Mouse (Mus musculus) midbrain, embryonic 11.5 days (tissue): ENCODE data around the gene Dnajc24. TPM values are rescaled to one million over a fixed set of nuclear protein-coding genes. Genes with fewer than 3 reads are reported as not detected.
A peak's percentile ranks its signal among the peaks of the same experiment; 100 is the strongest.

Experiments used
- ATAC-seq: fragments of 200-750 bp; cut with Nextera tagmentation; 2 replicates; pipeline ENCODE4 v1.8.0; 2017; ENCODE audit warnings: moderate TSS enrichment, moderate library complexity; ENCODE audit not compliant: low FRiP score
- DNase-seq: peaks from one replicate; pipeline ENCODE4 v3.0.0; 2015; ENCODE audit warnings: low spot score; ENCODE audit errors: missing footprints
- H3K27ac ChIP-seq: fragments of 300-500 bp; sonication (generic); 2 replicates; pipeline ENCODE4 v1.5.1; 2014; ENCODE audit warnings: low read depth, low read length
- H3K27me3 ChIP-seq: fragments of 300-500 bp; sonication (generic); 2 replicates; pipeline ENCODE4 v1.6.1; 2014; ENCODE audit warnings: mild to moderate bottlenecking, low read length, moderate library complexity, mixed read lengths; ENCODE audit not compliant: control insufficient read depth, insufficient read depth
- H3K36me3 ChIP-seq: fragments of 300-500 bp; sonication (generic); 2 replicates; pipeline ENCODE4 v1.6.1; 2014; ENCODE audit warnings: mild to moderate bottlenecking, low read length, moderate library complexity, mixed read lengths; ENCODE audit not compliant: control insufficient read depth, insufficient read depth
- H3K4me1 ChIP-seq: fragments of 300-500 bp; sonication (generic); 2 replicates; pipeline ENCODE4 v1.6.1; 2014; ENCODE audit warnings: low read length; ENCODE audit not compliant: control insufficient read depth, insufficient read depth
- H3K4me2 ChIP-seq: fragments of 300-500 bp; sonication (generic); 2 replicates; pipeline ENCODE4 v1.6.1; 2014; ENCODE audit warnings: mild to moderate bottlenecking, moderate library complexity
- H3K4me3 ChIP-seq: fragments of 300-500 bp; sonication (generic); 2 replicates; pipeline ENCODE4 v1.5.1; 2014; ENCODE audit warnings: low read depth, low read length
- H3K9ac ChIP-seq: fragments of 300-500 bp; sonication (generic); 2 replicates; pipeline ENCODE4 v1.6.1; 2014; ENCODE audit warnings: low read length
- H3K9me3 ChIP-seq: fragments of 300-500 bp; sonication (generic); 2 replicates; pipeline ENCODE4 v1.6.1; 2016; ENCODE audit warnings: low read length; ENCODE audit not compliant: control insufficient read depth
- whole genome bisulfite sequencing: fragments of 180-500 bp; shearing (Covaris S2); extraction: QIAGEN DNeasy Blood & Tissue Kit; methylation state at CpG from one replicate; pipeline ENCODE4 v1.1.7; 2014; 5-methylcytosine and 5-hydroxymethylcytosine counted together
- polyA plus RNA-seq: library from polyadenylated mRNA; unstranded; fragments of >200 nt; fragmentation: Nextera tagmentation; extraction: Ambion mirVana; gene quantifications from 2 replicates; pipeline ENCODE4 v1.2.1, GENCODE M21; 2014

Dnajc24 gene
- polyA plus RNA-seq = 47.7 and 55.4 TPM in 2 replicates

- H3K27me3 ChIP-seq = no peaks in the 10 kb centered on the region
- H3K9me3 ChIP-seq = no peaks in the 10 kb centered on the region
- peak within 1 kb of the TSS; percentile 60 for H3K4me3 ChIP-seq
- no peaks in the 10 kb centered on the region; the same call in 1 of the 2 replicates for H3K4me1 ChIP-seq
- ATAC-seq (peak; percentile 97), DNase-seq (peak; percentile 99)
- WGBS = 2% methylated on average over 44 of the region's 44 CpGs
- H3K9ac ChIP-seq = peak within 1 kb of the TSS; percentile 76
- no peak within 1 kb of the TSS for H3K27ac ChIP-seq
- H3K4me2 ChIP-seq = peak within 1 kb of the TSS; percentile 53
- no peaks in the 10 kb centered on the region for H3K36me3 ChIP-seq
Observed at GRCm38 (mm10) chr2:106002835-106003739, at the start of gene Dnajc24. TSS of gene Dnajc24 (minus strand) at chr2:106003549.

GRCm38 (mm10) chr2:106046686-106047085 lies 43.3 kb upstream of the Dnajc24 start:
- Histone ChIP-seq H3K4me1 (peaks cover 2% of the 10 kb centered on the region; the same call in 1 of the 2 replicates), H3K4me3 (no peak overlapping the region), H3K36me3 (no peaks in the 10 kb centered on the region), H3K9me3 (no peaks in the 10 kb centered on the region), H3K4me2 (no peak overlapping the region), H3K27ac (no peak overlapping the region), H3K27me3 (no peaks in the 10 kb centered on the region), H3K9ac (no peak overlapping the region)
- DNase-seq (no peak), ATAC-seq (no peak)
- 84% methylated on average over 4 of the region's 4 CpGs for WGBS

- ATAC-seq = no peak
- no peaks in the 10 kb centered on the region for H3K9me3 ChIP-seq
- 52% methylated on average over 7 of the region's 7 CpGs for WGBS
- no peak overlapping the region for H3K4me2 ChIP-seq
- no peak overlapping the region for H3K9ac ChIP-seq
- H3K36me3 ChIP-seq = no peaks in the 10 kb centered on the region
- H3K27ac ChIP-seq = no peak overlapping the region
- DNase-seq = no peak
- peaks cover 2% of the 10 kb centered on the region; the same call in 1 of the 2 replicates for H3K4me1 ChIP-seq
- no peak overlapping the region for H3K4me3 ChIP-seq
- H3K27me3 ChIP-seq = no peaks in the 10 kb centered on the region
Observed at GRCm38 (mm10) chr2:106042495-106042894, 39.1 kb upstream of the Dnajc24 start.

GRCm38 (mm10) chr2:106041961-106042360 lies 38.6 kb upstream of the Dnajc24 start:
- Histone ChIP-seq H3K36me3 (no peaks in the 10 kb centered on the region), H3K9me3 (no peaks in the 10 kb centered on the region), H3K4me2 (no peak overlapping the region), H3K4me1 (peaks cover 2% of the 10 kb centered on the region; the same call in 1 of the 2 replicates), H3K9ac (no peak overlapping the region), H3K27ac (no peak overlapping the region), H3K27me3 (no peaks in the 10 kb centered on the region), H3K4me3 (no peak overlapping the region)
- no peak for DNase-seq
- WGBS = 86% methylated on average over 5 of the region's 5 CpGs
- ATAC-seq = no peak

GRCm38 (mm10) chr2:106038286-106038685 lies 34.9 kb upstream of the Dnajc24 start:
- ATAC-seq = no peak
- 73% methylated on average over 4 of the region's 4 CpGs for WGBS

DNA sequence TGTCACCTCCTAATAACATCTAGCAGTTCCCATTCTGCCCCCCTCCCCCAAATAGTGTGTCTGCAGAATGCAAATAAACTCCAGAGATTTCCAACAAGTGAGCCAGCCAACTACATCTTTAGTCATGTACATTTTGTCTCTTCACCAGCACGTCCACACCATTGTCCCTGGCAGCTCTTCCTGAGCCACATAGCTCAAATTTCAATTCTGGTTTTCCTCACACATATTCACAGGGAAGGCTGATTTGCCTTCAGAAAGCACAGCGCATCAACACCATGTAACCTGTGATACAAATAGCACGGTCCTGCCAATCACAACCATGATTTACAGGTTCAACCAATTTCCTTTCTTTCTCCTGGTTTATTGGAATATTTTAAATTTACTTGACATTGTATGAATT lies 21.5 kb upstream of the Dnajc24 start:
- Histone ChIP-seq H3K4me1 (no peaks in the 10 kb centered on the region), H3K36me3 (no peaks in the 10 kb centered on the region), H3K27me3 (no peaks in the 10 kb centered on the region), H3K4me3 (no peak overlapping the region), H3K4me2 (no peak overlapping the region), H3K9ac (no peak overlapping the region), H3K27ac (no peak overlapping the region), H3K9me3 (no peaks in the 10 kb centered on the region)
- 79% methylated on average over 3 of the region's 3 CpGs for WGBS
- ATAC-seq (no peak), DNase-seq (no peak)

More at GRCm38 (mm10) chr2:106038286-106038685, 34.9 kb upstream of the Dnajc24 start:
- Histone ChIP-seq H3K4me2 (no peak overlapping the region), H3K9me3 (no peaks in the 10 kb centered on the region), H3K27ac (no peak overlapping the region), H3K4me3 (no peak overlapping the region), H3K36me3 (no peaks in the 10 kb centered on the region), H3K9ac (no peak overlapping the region), H3K27me3 (no peaks in the 10 kb centered on the region), H3K4me1 (peaks cover 2% of the 10 kb centered on the region; the same call in 1 of the 2 replicates)
- DNase-seq = no peak

DNA sequence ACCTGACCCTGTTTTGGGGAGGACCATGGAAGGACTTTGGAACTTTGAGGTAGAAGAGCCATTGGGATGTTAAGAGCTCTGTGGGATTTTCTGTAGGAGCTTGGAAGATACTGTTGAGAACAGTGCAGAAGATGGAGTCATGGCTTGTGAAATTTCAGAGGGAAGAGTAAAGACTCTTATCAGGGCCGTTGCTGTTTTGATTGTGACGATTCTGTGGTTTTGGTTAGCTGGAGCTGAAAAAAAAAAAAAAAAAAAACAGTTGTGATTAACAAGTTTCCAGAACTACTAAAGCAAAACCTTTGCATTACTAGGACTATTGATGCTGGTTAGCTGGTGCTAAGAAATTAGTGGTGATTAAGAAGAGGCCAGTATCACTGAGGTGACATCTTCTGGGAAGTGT lies 5.1 kb upstream of the Dnajc24 start:
- ATAC-seq (no peak), DNase-seq (no peak)
- Histone ChIP-seq H3K27me3 (no peaks in the 10 kb centered on the region), H3K9me3 (no peaks in the 10 kb centered on the region), H3K36me3 (no peaks in the 10 kb centered on the region), H3K27ac (no peak overlapping the region), H3K4me3 (no peak overlapping the region), H3K4me2 (no peak overlapping the region), H3K9ac (no peak overlapping the region), H3K4me1 (no peaks in the 10 kb centered on the region)
- 83% methylated on average over 2 of the region's 2 CpGs for WGBS

DNA sequence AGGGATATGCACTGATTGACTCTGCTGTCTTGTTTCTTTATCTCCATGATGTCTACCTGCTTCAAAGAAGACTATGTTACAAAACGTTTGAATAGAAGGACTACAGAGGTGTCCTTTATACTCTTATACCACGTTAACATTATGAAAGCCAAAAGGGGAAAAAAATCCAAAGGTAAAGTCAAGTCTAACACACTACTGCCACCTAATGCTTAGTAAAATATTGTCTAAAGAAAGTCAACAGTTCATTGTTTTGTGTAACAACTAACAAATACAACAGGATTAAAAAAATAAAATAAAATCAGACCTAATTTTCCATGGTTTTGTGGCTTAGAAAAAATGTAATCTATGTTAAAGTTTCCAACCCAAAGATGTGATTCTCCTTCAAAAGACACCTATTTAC lies 15.3 kb downstream of the Dnajc24 start:
- Histone ChIP-seq H3K9ac (no peak overlapping the region), H3K27me3 (no peaks in the 10 kb centered on the region), H3K4me3 (no peak overlapping the region), H3K36me3 (no peaks in the 10 kb centered on the region), H3K4me1 (peaks cover 5% of the 10 kb centered on the region), H3K4me2 (no peak overlapping the region), H3K27ac (no peak overlapping the region), H3K9me3 (no peaks in the 10 kb centered on the region; the same call in 1 of the 2 replicates)
- DNase-seq (peak; percentile 45), ATAC-seq (no peak)
- 32% methylated on average over 2 of the region's 2 CpGs for WGBS

- Histone ChIP-seq H3K9ac (no peak overlapping the region), H3K4me1 (peaks cover 5% of the 10 kb centered on the region), H3K36me3 (no peaks in the 10 kb centered on the region), H3K4me2 (no peak overlapping the region), H3K27ac (no peak overlapping the region), H3K27me3 (no peaks in the 10 kb centered on the region), H3K9me3 (no peaks in the 10 kb centered on the region; the same call in 1 of the 2 replicates), H3K4me3 (no peak overlapping the region)
- WGBS = 33% methylated on average over 1 of the region's 1 CpGs
- ATAC-seq (no peak), DNase-seq (peak; percentile 56)
Observed at GRCm38 (mm10) chr2:105987131-105987530, 16.2 kb downstream of the Dnajc24 start.
